Mouse (Mus musculus): ENCODE measurements at regions not wholly inside any gene's neighbourhood (a gene's known extent, or its start where the extent isn't known, plus 50 kb on each side); places are given as distances from the start of the nearest gene placed in this dataset.

GRCm38 (mm10) chr12:107126056-107126455 lies 362.4 kb upstream of the 3110018I06Rik start:
- DNase-seq: no peak

- no peak for DNase-seq
Measured at GRCm38 (mm10) chr12:107127591-107127990, 360.8 kb upstream of the 3110018I06Rik start.

- DNase-seq: no peak
Measured at GRCm38 (mm10) chr12:107129232-107129631, 359.2 kb upstream of the 3110018I06Rik start.

GRCm38 (mm10) chr12:107131351-107131750 lies 357.1 kb upstream of the 3110018I06Rik start:
- no peak for DNase-seq

GRCm38 (mm10) chr12:107131841-107132240 lies 356.6 kb upstream of the 3110018I06Rik start:
- DNase-seq: no peak

GRCm38 (mm10) chr12:107132501-107132900 lies 355.9 kb upstream of the 3110018I06Rik start:
- no peak for DNase-seq

GRCm38 (mm10) chr12:107134353-107134752 lies 354.1 kb upstream of the 3110018I06Rik start:
- DNase-seq: no peak

- no peak for DNase-seq
Measured at GRCm38 (mm10) chr12:107138677-107139400, 349.6 kb upstream of the 3110018I06Rik start.

- DNase-seq: no peak
Measured at GRCm38 (mm10) chr12:107140957-107141595, 347.4 kb upstream of the 3110018I06Rik start.

- no peak for DNase-seq
Measured at GRCm38 (mm10) chr12:107142226-107142625, 346.2 kb upstream of the 3110018I06Rik start.

GRCm38 (mm10) chr12:107146608-107147121 lies 341.8 kb upstream of the 3110018I06Rik start:
- DNase-seq: no peak

- no peak for DNase-seq
Measured at GRCm38 (mm10) chr12:107148451-107148850, 340.0 kb upstream of the 3110018I06Rik start.

GRCm38 (mm10) chr12:107151089-107151488 lies 337.3 kb upstream of the 3110018I06Rik start:
- DNase-seq: no peak

- DNase-seq: no peak
Measured at GRCm38 (mm10) chr12:107154668-107155067, 333.8 kb upstream of the 3110018I06Rik start.

GRCm38 (mm10) chr12:107156791-107157428 lies 331.5 kb upstream of the 3110018I06Rik start:
- no peak for DNase-seq

GRCm38 (mm10) chr12:107159126-107159525 lies 329.3 kb upstream of the 3110018I06Rik start:
- DNase-seq: no peak

GRCm38 (mm10) chr12:107160137-107160536 lies 328.3 kb upstream of the 3110018I06Rik start:
- no peak for DNase-seq

GRCm38 (mm10) chr12:107160628-107161027 lies 327.8 kb upstream of the 3110018I06Rik start:
- DNase-seq: no peak

- DNase-seq: no peak
Measured at GRCm38 (mm10) chr12:107170926-107171325, 317.5 kb upstream of the 3110018I06Rik start.

GRCm38 (mm10) chr12:107171676-107172075 lies 316.8 kb upstream of the 3110018I06Rik start:
- DNase-seq: no peak

GRCm38 (mm10) chr12:107178676-107179075 lies 309.8 kb upstream of the 3110018I06Rik start:
- DNase-seq: no peak

GRCm38 (mm10) chr12:107180501-107180900 lies 307.9 kb upstream of the 3110018I06Rik start:
- no peak for DNase-seq

GRCm38 (mm10) chr12:107181291-107181690 lies 307.1 kb upstream of the 3110018I06Rik start:
- DNase-seq: no peak

Data from kidney, postnatal 36 days (tissue).